Mouse (Mus musculus) stomach, embryonic 16.5 days (tissue): ENCODE measurements at regions not wholly inside any gene's neighbourhood (a gene's known extent, or its start where the extent isn't known, plus 50 kb on each side); places are given as distances from the start of the nearest gene placed in this dataset.
"Not testable (repeated sequence)": the region's sequence is repeated elsewhere in the genome, so short reads cannot be mapped to it uniquely, and the experiment has no call there.

Experiments used
- ATAC-seq: fragments of 200-750 bp; cut with Nextera tagmentation; 2 replicates; pipeline ENCODE4 v1.8.0; 2017; ENCODE audit warnings: moderate number of reproducible peaks, moderate TSS enrichment; ENCODE audit not compliant: insufficient read depth, low FRiP score
- H3K27ac ChIP-seq: fragments of 300-500 bp; sonication (generic); 2 replicates; pipeline ENCODE4 v1.5.1; 2014; ENCODE audit warnings: low read length
- H3K27me3 ChIP-seq: fragments of 300-500 bp; sonication (generic); 2 replicates; pipeline ENCODE4 v1.6.1; 2014; ENCODE audit warnings: low read length, control low read depth, mixed read lengths; ENCODE audit not compliant: control insufficient read depth, insufficient read depth
- H3K36me3 ChIP-seq: fragments of 300-500 bp; sonication (generic); 2 replicates; pipeline ENCODE4 v1.6.1; 2014; ENCODE audit warnings: low read length; ENCODE audit not compliant: control insufficient read depth, insufficient read depth
- H3K4me1 ChIP-seq: fragments of 300-500 bp; sonication (generic); 2 replicates; pipeline ENCODE4 v1.6.1; 2014; ENCODE audit warnings: low read length, control low read depth, mixed read lengths; ENCODE audit not compliant: control insufficient read depth, insufficient read depth
- H3K4me2 ChIP-seq: fragments of 300-500 bp; sonication (generic); 2 replicates; pipeline ENCODE4 v1.6.1; 2014; ENCODE audit warnings: low read depth, low read length, mixed read lengths
- H3K4me3 ChIP-seq: fragments of 300-500 bp; sonication (generic); replicated peaks from 2 replicates; pipeline ENCODE4 v1.5.1; 2014; ENCODE audit warnings: mild to moderate bottlenecking, low read length
- H3K9ac ChIP-seq: fragments of 300-500 bp; sonication (generic); 2 replicates; pipeline ENCODE4 v1.6.1; 2014; ENCODE audit warnings: low read length
- H3K9me3 ChIP-seq: fragments of 300-500 bp; sonication (generic); replicated peaks from 2 replicates; pipeline ENCODE4 v1.6.1; 2016; ENCODE audit warnings: low read length, control low read depth; ENCODE audit not compliant: control insufficient read depth
- WGBS: fragments of 180-500 bp; shearing (Covaris S2); extraction: QIAGEN DNeasy Blood & Tissue Kit; methylation state at CpG from one replicate; pipeline ENCODE4 v1.1.7; 2014; 5-methylcytosine and 5-hydroxymethylcytosine counted together

GRCm38 (mm10) chr7:83381381-83382181 lies 203.1 kb upstream of the Tmc3 start:
- H3K36me3 ChIP-seq = no peaks in the 10 kb centered on the region
- H3K4me2 ChIP-seq = no peak overlapping the region
- WGBS = 64% methylated on average over 7 of the region's 7 CpGs
- no peak overlapping the region for H3K4me3 ChIP-seq
- no peaks in the 10 kb centered on the region for H3K27me3 ChIP-seq
- H3K9ac ChIP-seq = no peak overlapping the region
- no peak overlapping the region for H3K27ac ChIP-seq
- no peaks in the 10 kb centered on the region for H3K9me3 ChIP-seq
- peaks cover 6% of the 10 kb centered on the region for H3K4me1 ChIP-seq
- no peak for ATAC-seq

GRCm38 (mm10) chr7:83382803-83383363 lies 201.8 kb upstream of the Tmc3 start:
- Histone ChIP-seq H3K9me3 (no peaks in the 10 kb centered on the region), H3K4me2 (no peak overlapping the region), H3K36me3 (no peaks in the 10 kb centered on the region), H3K4me1 (peaks cover 6% of the 10 kb centered on the region), H3K4me3 (no peak overlapping the region), H3K27ac (0 out of 2 replicates have a peak overlapping the region, but pooled peaks have one; percentile 41), H3K9ac (no peak overlapping the region), H3K27me3 (no peaks in the 10 kb centered on the region)
- ATAC-seq = peak; percentile 79; the same call in 1 of the 2 replicates
- WGBS = 15% methylated on average over 8 of the region's 8 CpGs

- H3K4me1 ChIP-seq = no peaks in the 10 kb centered on the region
- H3K9me3 ChIP-seq = no peaks in the 10 kb centered on the region
- H3K9ac ChIP-seq = no peak overlapping the region
- H3K4me2 ChIP-seq = no peak overlapping the region
- H3K27ac ChIP-seq = no peak overlapping the region
- H3K36me3 ChIP-seq = no peaks in the 10 kb centered on the region
- no peaks in the 10 kb centered on the region for H3K27me3 ChIP-seq
- H3K4me3 ChIP-seq = no peak overlapping the region
- ATAC-seq = no peak
- 85% methylated on average over 5 of the region's 5 CpGs for WGBS
Measured at GRCm38 (mm10) chr7:83391388-83391787, 193.3 kb upstream of the Tmc3 start.

- no peaks in the 10 kb centered on the region for H3K9me3 ChIP-seq
- WGBS = 61% methylated on average over 2 of the region's 2 CpGs
Measured at GRCm38 (mm10) chr7:83392181-83392580, 192.5 kb upstream of the Tmc3 start.

GRCm38 (mm10) chr7:83392625-83393024 lies 192.1 kb upstream of the Tmc3 start:
- H3K27ac ChIP-seq = no peak overlapping the region
- H3K27me3 ChIP-seq = no peaks in the 10 kb centered on the region
- H3K9ac ChIP-seq = no peak overlapping the region
- H3K9me3 ChIP-seq = no peaks in the 10 kb centered on the region
- H3K4me3 ChIP-seq = no peak overlapping the region
- H3K4me2 ChIP-seq = no peak overlapping the region
- no peaks in the 10 kb centered on the region for H3K4me1 ChIP-seq
- H3K36me3 ChIP-seq = no peaks in the 10 kb centered on the region
- no peak for ATAC-seq

More at GRCm38 (mm10) chr7:83392181-83392580, 192.5 kb upstream of the Tmc3 start:
- Histone ChIP-seq H3K9ac (no peak overlapping the region), H3K4me3 (no peak overlapping the region), H3K36me3 (no peaks in the 10 kb centered on the region), H3K27me3 (no peaks in the 10 kb centered on the region), H3K4me1 (no peaks in the 10 kb centered on the region), H3K4me2 (no peak overlapping the region), H3K27ac (no peak overlapping the region)
- no peak for ATAC-seq

GRCm38 (mm10) chr7:83394156-83394555 lies 190.6 kb upstream of the Tmc3 start:
- H3K27me3 ChIP-seq = no peaks in the 10 kb centered on the region
- no peaks in the 10 kb centered on the region for H3K4me1 ChIP-seq
- H3K9me3 ChIP-seq = no peaks in the 10 kb centered on the region
- H3K4me2 ChIP-seq = no peak overlapping the region
- no peak overlapping the region for H3K27ac ChIP-seq
- WGBS = 68% methylated on average over 2 of the region's 2 CpGs
- H3K36me3 ChIP-seq = no peaks in the 10 kb centered on the region
- H3K9ac ChIP-seq = no peak overlapping the region
- no peak for ATAC-seq
- no peak overlapping the region for H3K4me3 ChIP-seq

GRCm38 (mm10) chr7:83399668-83400067 lies 185.1 kb upstream of the Tmc3 start:
- Histone ChIP-seq H3K9me3 (no peaks in the 10 kb centered on the region), H3K27ac (no peak overlapping the region)
- ATAC-seq = no peak

GRCm38 (mm10) chr7:83401001-83401400 lies 183.7 kb upstream of the Tmc3 start:
- whole genome bisulfite sequencing = 81% methylated on average over 5 of the region's 5 CpGs
- Histone ChIP-seq H3K4me1 (no peaks in the 10 kb centered on the region), H3K9me3 (no peaks in the 10 kb centered on the region), H3K27ac (no peak overlapping the region), H3K36me3 (no peaks in the 10 kb centered on the region), H3K4me3 (no peak overlapping the region), H3K27me3 (no peaks in the 10 kb centered on the region), H3K9ac (no peak overlapping the region), H3K4me2 (no peak overlapping the region)
- ATAC-seq = no peak

More at GRCm38 (mm10) chr7:83399668-83400067, 185.1 kb upstream of the Tmc3 start:
- no peak overlapping the region for H3K4me3 ChIP-seq
- H3K27me3 ChIP-seq = no peaks in the 10 kb centered on the region
- H3K4me2 ChIP-seq = no peak overlapping the region
- no peaks in the 10 kb centered on the region for H3K4me1 ChIP-seq
- H3K36me3 ChIP-seq = no peaks in the 10 kb centered on the region
- H3K9ac ChIP-seq = no peak overlapping the region

- 82% methylated on average over 5 of the region's 5 CpGs for WGBS
Measured at GRCm38 (mm10) chr7:83412745-83413144, 172.0 kb upstream of the Tmc3 start.

More at GRCm38 (mm10) chr7:83412745-83413144, 172.0 kb upstream of the Tmc3 start:
- ATAC-seq, H3K4me1 ChIP-seq, H3K27me3 ChIP-seq, H3K9ac ChIP-seq, H3K9me3 ChIP-seq, H3K4me2 ChIP-seq, H3K4me3 ChIP-seq, H3K36me3 ChIP-seq, H3K27ac ChIP-seq: not testable (repeated sequence)
